Mouse (Mus musculus): Measurements from ENCODE around the gene Rbm28. TPM values are rescaled to one million over a fixed set of nuclear protein-coding genes. Genes with fewer than 3 reads are reported as not detected.

The Rbm28 gene
- total and polyA plus RNA-seq, 3 experiments, result 4.6 to 18.8 (median 18.4) TPM

- intact Hi-C loops (cut with DNase I), result loop anchor here (5.0 kb wide), 1 partner anchor 187 kb away; the partner anchor contains the start of gene Calu
- no peak overlapping the region for H3K27ac ChIP-seq
- H3K79me2 ChIP-seq (replicated peaks; ENCODE audit: control insufficient read depth, insufficient read depth, low read length), result no peaks in the 10 kb centered on the region
- H3K4me1 ChIP-seq (ENCODE audit: control insufficient read depth, insufficient read depth, low read length), result peaks cover 2% of the 10 kb centered on the region
- H3K36me3 ChIP-seq (ENCODE audit: control insufficient read depth, insufficient read depth, low read length), result no peaks in the 10 kb centered on the region
- H3K9ac ChIP-seq (ENCODE audit: low read depth, low read length), result no peak overlapping the region
- no peaks in the 10 kb centered on the region for H3K27me3 ChIP-seq (ENCODE audit: control insufficient read depth, insufficient read depth, low read length)
- no peak for TF ChIP-seq POLR2A (IDR thresholded peaks at IDR 0.05; ENCODE audit: insufficient read depth, low read depth, low read length)
- TF ChIP-seq CTCF (IDR thresholded peaks at IDR 0.05), result no peak
- TF ChIP-seq EP300 (IDR thresholded peaks at IDR 0.05; ENCODE audit: insufficient read depth, low read depth, low read length), result no peak
- no peak for DNase-seq
- no peak overlapping the region for H3K4me3 ChIP-seq
- 88% methylated on average over 2 of the region's 2 CpGs for WGBS
Measured at GRCm38 (mm10) chr6:29160786-29161185, 4.0 kb downstream of the Rbm28 start.

GRCm38 (mm10) chr6:29156326-29156725 is 8.5 kb downstream of the Rbm28 start:
- Histone ChIP-seq H3K36me3 (ENCODE audit: control insufficient read depth, insufficient read depth, low read length) (no peaks in the 10 kb centered on the region), H3K27me3 (ENCODE audit: control insufficient read depth, insufficient read depth, low read length) (no peaks in the 10 kb centered on the region), H3K27ac (no peak overlapping the region), H3K9ac (ENCODE audit: low read depth, low read length) (no peak overlapping the region), H3K79me2 (replicated peaks; ENCODE audit: control insufficient read depth, insufficient read depth, low read length) (no peaks in the 10 kb centered on the region), H3K4me3 (no peak overlapping the region), H3K4me1 (ENCODE audit: control insufficient read depth, insufficient read depth, low read length) (no peaks in the 10 kb centered on the region)
- WGBS, result 90% methylated on average over 5 of the region's 5 CpGs
- intact Hi-C loops (cut with DNase I), result no loop called here
- TF ChIP-seq POLR2A (IDR thresholded peaks at IDR 0.05; ENCODE audit: insufficient read depth, low read depth, low read length), result no peak
- no peak for TF ChIP-seq CTCF (IDR thresholded peaks at IDR 0.05)
- TF ChIP-seq EP300 (IDR thresholded peaks at IDR 0.05; ENCODE audit: insufficient read depth, low read depth, low read length), result no peak
- DNase-seq, result no peak

- H3K36me3 ChIP-seq (ENCODE audit: control insufficient read depth, insufficient read depth, low read length), result peaks cover 3% of the 10 kb centered on the region
- no peak overlapping the region for H3K4me3 ChIP-seq
- no peaks in the 10 kb centered on the region for H3K79me2 ChIP-seq (replicated peaks; ENCODE audit: control insufficient read depth, insufficient read depth, low read length)
- H3K4me1 ChIP-seq (ENCODE audit: control insufficient read depth, insufficient read depth, low read length), result peaks cover 8% of the 10 kb centered on the region
- TF ChIP-seq CTCF (IDR thresholded peaks at IDR 0.05), result no peak
- TF ChIP-seq POLR2A (IDR thresholded peaks at IDR 0.05; ENCODE audit: insufficient read depth, low read depth, low read length), result no peak
- TF ChIP-seq EP300 (IDR thresholded peaks at IDR 0.05; ENCODE audit: insufficient read depth, low read depth, low read length), result no peak
- no peak overlapping the region for H3K27ac ChIP-seq
- no peak overlapping the region for H3K9ac ChIP-seq (ENCODE audit: low read depth, low read length)
- no peak for DNase-seq
- no peaks in the 10 kb centered on the region for H3K27me3 ChIP-seq (ENCODE audit: control insufficient read depth, insufficient read depth, low read length)
- intact Hi-C loops (cut with DNase I), result no loop called here
- WGBS, result 96% methylated on average over 1 of the region's 1 CpGs
Measured at GRCm38 (mm10) chr6:29150001-29150400, 14.8 kb downstream of the Rbm28 start.

GRCm38 (mm10) chr6:29147407-29148010 is 17.3 kb downstream of the Rbm28 start:
- TF ChIP-seq CTCF (IDR thresholded peaks at IDR 0.05) (no peak), EP300 (IDR thresholded peaks at IDR 0.05; ENCODE audit: insufficient read depth, low read depth, low read length) (no peak), POLR2A (IDR thresholded peaks at IDR 0.05; ENCODE audit: insufficient read depth, low read depth, low read length) (no peak)
- no peak overlapping the region for H3K9ac ChIP-seq (ENCODE audit: low read depth, low read length)
- H3K4me3 ChIP-seq, result no peak overlapping the region
- intact Hi-C loops (cut with DNase I), result no loop called here
- H3K36me3 ChIP-seq (ENCODE audit: control insufficient read depth, insufficient read depth, low read length), result peaks cover 3% of the 10 kb centered on the region
- H3K4me1 ChIP-seq (ENCODE audit: control insufficient read depth, insufficient read depth, low read length), result peaks cover 8% of the 10 kb centered on the region
- WGBS, result 66% methylated on average over 5 of the region's 5 CpGs
- no peak overlapping the region for H3K27ac ChIP-seq
- DNase-seq, result no peak
- no peaks in the 10 kb centered on the region for H3K27me3 ChIP-seq (ENCODE audit: control insufficient read depth, insufficient read depth, low read length)
- no peaks in the 10 kb centered on the region for H3K79me2 ChIP-seq (replicated peaks; ENCODE audit: control insufficient read depth, insufficient read depth, low read length)

GRCm38 (mm10) chr6:29146641-29147040 is 18.2 kb downstream of the Rbm28 start:
- no peak overlapping the region; the same call in 1 of the 2 replicates for H3K27ac ChIP-seq
- H3K79me2 ChIP-seq (replicated peaks; ENCODE audit: control insufficient read depth, insufficient read depth, low read length), result no peaks in the 10 kb centered on the region
- no peak overlapping the region for H3K9ac ChIP-seq (ENCODE audit: low read depth, low read length)
- WGBS, result 18% methylated on average over 7 of the region's 7 CpGs
- intact Hi-C loops (cut with DNase I), result no loop called here
- no peaks in the 10 kb centered on the region for H3K27me3 ChIP-seq (ENCODE audit: control insufficient read depth, insufficient read depth, low read length)
- TF ChIP-seq POLR2A (IDR thresholded peaks at IDR 0.05; ENCODE audit: insufficient read depth, low read depth, low read length), result no peak
- TF ChIP-seq CTCF (IDR thresholded peaks at IDR 0.05), result no peak
- 0 out of 2 replicates have a peak, but pooled peaks have one; percentile 10 for TF ChIP-seq EP300 (IDR thresholded peaks at IDR 0.05; ENCODE audit: insufficient read depth, low read depth, low read length)
- peaks cover 3% of the 10 kb centered on the region for H3K36me3 ChIP-seq (ENCODE audit: control insufficient read depth, insufficient read depth, low read length)
- DNase-seq, result peak; percentile 47 to 48
- peaks cover 8% of the 10 kb centered on the region for H3K4me1 ChIP-seq (ENCODE audit: control insufficient read depth, insufficient read depth, low read length)
- no peak overlapping the region for H3K4me3 ChIP-seq

All from heart, adult 2 months (tissue).